Mouse (Mus musculus) heart, adult 2 months (tissue): ENCODE results near the gene Gabarap.

Experiments used
- CTCF ChIP-seq: fragments of 200-600 bp; IDR thresholded peaks from 2 replicates; pipeline ENCODE4 v1.8.1; 2022; ENCODE audit warnings: antibody characterized with exemption, mild to moderate bottlenecking, moderate library complexity
- EP300 ChIP-seq: fragments of 200-500 bp; IDR thresholded peaks from 2 replicates; pipeline ENCODE4 v1.6.1; 2011; ENCODE audit warnings: low read depth, low read length, control low read depth; ENCODE audit not compliant: insufficient read depth
- POLR2A ChIP-seq: fragments of 200-500 bp; IDR thresholded peaks from 2 replicates; pipeline ENCODE4 v1.6.1; 2011; ENCODE audit warnings: mild to moderate bottlenecking, low read depth, low read length, control low read depth; ENCODE audit not compliant: insufficient read depth

DNA sequence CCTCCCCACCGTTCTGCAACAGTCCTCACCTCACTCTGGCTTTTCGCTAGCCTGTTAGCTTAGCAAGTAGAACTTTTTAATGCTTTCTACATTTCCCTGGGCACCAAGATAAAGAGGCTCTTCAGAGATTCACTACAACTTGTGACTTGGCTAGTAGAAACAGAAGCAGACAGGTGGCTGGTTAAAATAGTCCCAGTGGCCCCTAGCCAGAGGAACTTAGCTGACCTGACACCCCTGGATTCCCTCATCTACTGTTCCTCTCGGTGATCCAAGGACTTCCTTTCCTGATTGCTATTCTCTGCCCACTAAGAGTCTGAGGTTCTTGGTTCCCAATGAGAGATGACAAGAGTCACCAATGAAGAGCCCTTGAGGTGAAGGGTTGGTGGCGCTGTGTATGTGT is 7.6 kb upstream of the Gabarap start:
- no peak for TF ChIP-seq CTCF
- 0 out of 2 replicates have a peak, but pooled peaks have one; percentile 19 for TF ChIP-seq EP300
- TF ChIP-seq POLR2A = no peak
